Mouse (Mus musculus) right cerebral cortex, adult 18-20 months (tissue): Measurements from ENCODE around the gene Lhx4.

Experiments
- DNase-seq: peaks from one replicate; pipeline ENCODE4 v3.0.0; 2022; ENCODE audit warnings: mixed read lengths

Gene Lhx4

DNA sequence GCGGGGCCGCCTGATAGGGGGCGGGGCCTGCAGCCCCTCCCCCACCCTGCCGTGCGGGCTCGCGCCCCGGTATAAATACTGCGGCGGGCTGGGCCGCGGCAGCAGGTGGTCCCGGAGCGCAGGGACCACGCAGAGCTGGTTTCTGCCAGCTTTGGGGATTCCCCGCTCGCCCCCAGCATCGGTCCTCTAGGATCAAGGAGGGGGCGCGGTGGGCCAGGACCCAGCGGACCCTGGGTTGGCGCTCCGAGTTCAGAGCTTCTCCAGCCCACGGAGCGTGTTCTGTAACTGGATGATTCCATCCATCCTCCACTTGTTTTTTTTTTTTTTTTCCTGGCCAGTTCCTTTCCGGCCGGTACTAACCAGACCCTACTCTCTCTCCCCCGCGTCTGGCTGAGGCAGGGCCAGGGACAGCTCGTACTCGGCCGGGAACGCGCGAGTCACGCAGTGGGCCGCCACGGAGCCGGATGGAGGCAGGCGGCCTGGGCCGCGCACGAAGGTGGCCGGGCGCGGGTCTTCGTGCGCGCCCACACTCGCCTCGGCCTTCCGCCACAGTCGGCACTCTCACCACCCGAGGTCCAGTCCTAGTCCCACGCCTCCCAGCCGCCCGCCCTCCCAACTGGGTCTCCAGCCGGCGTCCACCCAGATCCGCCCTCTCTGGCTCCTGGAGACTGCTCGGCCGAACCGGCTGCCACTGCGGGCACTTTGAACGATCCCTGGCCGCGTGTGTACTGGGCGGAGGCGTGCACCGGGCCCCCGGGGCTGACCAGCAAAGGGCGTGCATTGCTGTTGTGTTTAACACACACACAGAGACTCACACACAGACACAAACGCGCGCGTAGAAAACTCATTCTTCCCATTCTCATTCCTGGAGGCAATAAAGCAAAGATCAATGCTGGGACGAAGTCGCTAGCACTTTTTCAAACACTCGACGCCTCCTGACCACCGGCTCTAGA, 8.8 kb downstream of the Lhx4 start:
- no peak for DNase-seq

DNA sequence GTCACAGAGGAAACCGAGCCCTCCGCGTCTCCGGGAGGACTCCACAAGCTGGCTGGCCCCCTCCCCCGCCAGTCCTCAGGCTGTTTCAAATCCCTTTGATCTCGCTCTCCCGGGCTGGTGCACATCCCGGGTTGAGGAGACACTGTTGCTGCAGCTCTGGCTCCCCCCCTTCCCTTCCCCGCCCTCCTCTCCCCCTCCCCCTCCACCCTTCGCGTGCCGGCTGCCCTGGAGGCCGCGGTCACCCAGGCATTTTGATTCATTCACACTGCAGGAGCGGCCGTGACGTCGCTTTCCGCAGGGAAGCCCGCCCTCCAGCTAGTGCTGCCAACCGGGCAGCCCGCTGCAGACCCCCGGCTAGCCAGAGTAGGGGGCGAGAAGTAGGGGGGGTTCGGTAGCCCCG, 9.5 kb downstream of the Lhx4 start:
- DNase-seq, result no peak

DNA sequence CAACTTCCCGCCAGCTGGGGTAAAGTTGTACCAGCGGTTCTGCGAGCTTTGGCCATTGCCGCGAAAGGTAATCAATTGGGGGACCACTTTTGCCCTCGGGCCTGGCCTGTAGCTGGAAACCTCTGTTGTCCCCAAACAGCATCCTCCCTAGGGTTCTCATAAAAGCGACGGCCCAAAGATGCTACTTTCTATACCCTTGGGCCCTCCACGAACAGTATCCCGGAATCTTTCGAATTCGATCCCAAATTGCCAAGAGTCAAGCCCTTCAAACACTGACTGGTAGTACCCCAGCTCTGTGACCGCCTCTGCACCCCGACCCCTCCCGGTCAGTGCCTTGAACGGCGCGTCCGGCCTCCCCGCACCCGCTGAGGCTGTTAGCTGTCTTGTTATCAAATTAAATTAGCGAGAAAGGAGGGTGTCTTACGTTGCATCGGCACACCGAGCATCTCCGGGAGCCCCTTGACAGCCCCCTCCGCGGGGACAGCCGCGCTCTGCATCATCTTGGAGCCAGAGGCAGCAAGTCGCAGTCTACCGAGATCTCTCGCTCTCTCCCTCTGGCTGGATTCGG, 10.0 kb downstream of the Lhx4 start:
- DNase-seq, result no peak

DNA sequence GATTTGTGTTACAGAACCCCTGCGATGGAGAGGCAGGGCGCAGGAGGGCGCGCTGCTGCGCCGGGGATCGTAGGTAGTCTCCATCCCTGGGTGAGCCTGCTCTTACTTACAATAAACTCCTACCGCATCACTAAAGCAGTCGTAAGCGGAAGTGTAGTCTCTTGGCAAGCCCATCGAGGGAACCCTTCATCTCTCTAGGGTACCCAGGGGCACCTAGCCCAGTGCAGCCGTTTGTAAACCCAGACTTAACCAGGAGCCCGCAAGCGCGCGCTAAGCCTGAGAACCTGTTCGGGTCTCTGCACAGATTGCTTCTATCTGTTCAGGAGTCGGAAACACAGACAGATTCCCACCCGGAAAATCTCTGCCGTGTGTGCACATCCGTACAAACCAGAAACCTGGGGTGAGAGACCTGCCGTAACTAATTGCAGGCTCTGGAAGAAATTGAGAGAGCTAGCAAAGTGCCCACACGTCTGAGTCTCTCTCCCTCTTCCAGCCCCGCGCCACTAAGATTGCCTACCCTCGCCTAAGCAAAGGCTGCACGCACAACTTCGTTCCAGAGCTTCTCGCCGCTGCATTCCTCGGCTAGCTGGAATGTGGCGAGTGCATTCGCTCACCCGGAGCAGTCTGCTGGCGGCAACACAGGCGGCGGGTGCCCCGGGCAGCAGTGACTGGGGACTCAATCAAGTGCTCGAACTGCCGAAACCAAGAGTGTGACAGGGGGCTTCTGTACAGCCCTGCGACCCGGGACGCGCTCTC, 10.7 kb downstream of the Lhx4 start:
- no peak for DNase-seq

DNA sequence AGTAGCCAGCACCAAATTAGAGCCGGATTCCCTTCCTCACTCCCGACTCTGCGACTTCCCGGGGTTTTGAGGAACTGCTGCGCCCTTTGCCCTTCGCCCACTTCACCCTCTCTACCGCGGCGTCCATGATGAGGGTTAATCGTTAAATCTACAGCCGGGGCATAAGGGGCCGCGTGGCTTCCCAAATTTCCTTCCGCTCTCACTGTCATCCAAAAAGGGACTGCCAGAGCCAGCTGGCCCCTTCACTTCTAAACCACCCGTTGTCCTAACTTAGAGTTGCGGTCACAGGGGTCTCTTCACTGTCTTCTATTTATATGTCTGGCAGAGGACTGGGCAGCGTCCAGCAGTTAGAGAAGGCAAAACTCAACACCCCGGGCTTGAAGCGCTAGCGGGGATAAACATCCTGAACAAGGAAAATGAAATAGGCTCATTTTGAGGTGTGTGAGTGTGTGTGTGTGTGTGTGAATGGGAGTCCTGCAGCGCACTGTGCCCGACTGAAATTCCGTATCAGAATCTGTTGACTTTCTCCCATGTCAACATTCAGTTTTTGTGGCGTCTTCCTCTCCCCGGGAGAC, 13.6 kb downstream of the Lhx4 start:
- DNase-seq, result no peak

DNA sequence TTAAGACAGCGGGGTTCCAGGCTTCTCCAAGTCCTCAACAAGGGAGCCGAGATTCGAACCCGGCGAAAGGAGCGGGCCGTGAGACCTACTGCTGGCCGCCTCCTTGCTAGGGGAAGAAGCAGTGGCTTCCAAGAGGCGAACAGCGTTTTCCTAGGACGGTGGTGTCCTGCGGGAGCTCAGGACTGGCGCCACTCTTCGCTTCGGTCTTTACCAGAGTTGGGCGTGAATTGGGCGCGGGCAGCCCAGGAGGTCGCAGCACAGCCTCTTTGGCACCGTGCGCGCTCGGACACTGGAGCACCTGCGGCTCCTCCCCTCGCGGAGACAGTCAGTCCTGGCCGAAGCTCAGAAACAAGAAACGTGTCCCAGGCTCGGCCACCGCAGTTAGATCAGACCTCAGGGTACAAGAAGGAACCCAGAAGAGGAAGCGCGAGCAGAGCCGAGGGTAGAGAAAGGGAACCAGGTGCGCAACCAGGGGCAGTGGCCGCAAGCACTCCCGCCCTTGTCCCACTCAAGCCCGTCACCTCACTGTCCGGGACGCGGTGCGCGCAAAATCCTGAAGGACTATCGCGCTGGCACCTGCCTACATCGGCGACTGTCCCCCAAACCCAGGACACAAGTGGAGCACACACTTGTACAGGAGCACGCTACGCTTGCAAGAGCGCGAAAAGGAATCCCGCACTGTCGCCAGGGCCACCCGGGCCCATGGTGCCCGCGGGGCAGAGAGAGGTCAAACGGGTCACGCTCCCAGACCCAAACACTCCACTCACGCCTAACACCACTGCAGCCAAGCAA, 14.3 kb downstream of the Lhx4 start:
- no peak for DNase-seq

DNA sequence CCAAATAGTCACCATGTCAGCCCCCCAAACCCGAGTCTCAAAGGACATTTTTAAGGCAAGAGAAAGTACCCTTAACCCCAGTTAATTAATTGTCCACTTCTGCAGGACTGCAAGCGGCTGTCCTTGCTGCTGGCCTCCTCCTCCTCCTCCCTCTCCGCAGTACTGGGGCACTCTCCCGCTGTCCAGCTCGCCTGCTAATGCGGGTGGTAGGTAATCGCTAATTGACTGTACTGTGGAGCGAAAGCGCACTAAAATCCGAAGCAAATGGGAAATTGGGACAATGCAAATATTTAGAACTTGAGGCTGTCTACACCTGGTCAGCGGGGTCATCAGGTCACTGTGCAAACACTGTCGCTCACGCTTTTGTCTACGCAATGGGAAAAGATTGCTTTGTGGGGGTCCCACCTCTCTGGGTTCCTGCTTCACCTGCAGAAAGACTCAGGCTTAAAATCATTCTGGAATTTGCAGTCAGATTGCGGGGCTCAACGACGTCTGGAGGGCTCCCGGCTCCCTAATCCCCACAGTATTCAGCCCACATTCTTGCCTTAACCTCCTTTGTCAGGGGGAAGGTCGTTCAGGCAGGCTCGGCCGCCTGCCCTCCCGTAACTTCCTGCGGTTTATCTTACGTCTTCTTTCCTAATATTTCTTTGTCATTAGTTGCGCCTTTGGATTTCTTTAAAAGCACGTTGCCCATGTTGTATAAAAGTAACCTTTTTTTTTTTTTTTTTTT, 15.2 kb downstream of the Lhx4 start:
- no peak for DNase-seq

DNA sequence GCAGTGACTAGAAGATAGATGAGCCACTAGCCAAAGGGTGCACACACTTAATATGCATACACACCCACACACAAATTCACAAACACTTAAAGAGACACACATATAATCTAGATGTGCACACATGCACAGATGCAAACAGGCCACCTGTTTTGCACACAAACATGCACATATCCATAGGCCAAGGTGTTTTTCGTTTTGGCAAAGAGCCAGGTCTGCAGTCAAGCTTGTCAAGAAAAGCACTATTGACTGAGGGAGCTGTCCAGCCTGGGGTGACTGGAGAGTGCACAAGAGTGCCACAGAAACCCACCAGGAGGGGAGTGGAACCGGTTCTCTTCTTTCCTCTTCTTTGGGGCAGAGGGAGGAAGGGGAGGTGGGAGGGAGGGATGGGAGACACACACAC, 20.3 kb downstream of the Lhx4 start:
- no peak for DNase-seq

DNA sequence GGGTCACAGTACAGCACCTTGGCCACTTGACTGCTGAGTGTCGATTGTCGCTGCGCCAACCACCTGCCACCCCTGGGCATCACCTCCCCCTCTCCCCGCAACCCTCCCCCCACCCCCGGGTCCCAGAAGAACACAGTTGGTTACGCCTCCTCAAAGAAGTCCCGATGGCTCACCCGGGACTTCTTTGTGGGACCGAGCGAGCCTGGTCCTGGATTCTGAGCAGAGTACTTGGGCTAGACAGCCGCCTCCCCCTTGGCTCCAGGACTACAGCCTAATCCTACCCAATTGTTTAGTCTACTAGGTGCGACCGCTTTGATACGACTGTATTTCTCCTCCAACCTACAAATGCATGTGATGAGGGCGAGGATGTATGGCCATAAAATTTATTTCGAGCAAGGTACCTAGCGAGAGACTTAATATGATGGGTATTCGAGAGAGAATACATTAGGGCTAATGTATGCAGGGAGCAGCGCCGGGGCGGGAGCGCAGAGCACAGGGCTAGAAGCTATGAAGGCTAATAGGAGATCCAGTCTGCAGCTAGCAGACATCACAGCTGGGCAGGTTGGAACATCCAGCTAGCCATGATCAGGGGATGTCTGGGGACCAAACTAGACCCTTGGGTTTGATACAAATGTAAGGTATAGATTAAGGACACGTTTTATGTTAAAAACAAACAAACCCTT, 22.2 kb downstream of the Lhx4 start:
- no peak for DNase-seq

DNA sequence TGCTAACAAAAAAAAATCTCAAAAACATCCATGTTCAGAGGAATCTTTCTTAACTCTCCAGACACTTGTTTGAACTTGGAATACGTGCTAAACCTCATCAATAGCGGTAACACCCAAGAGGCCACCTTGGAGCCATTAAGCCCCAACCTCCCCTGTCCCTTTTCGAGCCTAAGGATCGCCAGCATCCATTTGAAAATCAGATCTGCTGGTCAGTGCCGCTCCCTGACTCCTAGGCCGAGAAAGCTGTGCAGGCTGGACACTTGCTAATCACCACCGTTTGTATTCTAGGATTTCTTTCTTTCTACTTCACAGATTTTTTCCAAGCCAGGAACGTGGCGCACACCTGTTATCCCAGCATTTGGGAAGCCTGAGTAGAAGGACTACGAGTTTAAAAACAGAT, 23.7 kb downstream of the Lhx4 start:
- DNase-seq, result no peak

DNA sequence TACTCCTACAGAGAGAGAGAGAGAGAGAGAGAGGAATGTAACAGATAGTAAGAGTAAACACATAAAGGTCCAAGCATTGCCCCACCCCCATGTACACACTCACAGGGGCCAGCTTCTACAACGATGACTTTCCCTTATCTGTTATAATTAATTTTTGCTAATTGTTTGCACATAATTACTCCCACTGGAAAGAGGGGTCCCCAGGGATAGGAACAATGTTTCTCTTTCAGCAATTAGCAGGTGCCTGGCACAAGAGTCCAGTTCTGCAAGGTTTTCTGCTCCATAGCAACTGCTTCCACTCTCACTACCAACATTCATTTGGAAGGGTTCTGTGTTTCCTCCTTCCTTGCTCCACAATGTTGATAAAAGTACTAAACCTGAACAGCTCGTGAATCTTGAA, 25.6 kb downstream of the Lhx4 start:
- no peak for DNase-seq

DNA sequence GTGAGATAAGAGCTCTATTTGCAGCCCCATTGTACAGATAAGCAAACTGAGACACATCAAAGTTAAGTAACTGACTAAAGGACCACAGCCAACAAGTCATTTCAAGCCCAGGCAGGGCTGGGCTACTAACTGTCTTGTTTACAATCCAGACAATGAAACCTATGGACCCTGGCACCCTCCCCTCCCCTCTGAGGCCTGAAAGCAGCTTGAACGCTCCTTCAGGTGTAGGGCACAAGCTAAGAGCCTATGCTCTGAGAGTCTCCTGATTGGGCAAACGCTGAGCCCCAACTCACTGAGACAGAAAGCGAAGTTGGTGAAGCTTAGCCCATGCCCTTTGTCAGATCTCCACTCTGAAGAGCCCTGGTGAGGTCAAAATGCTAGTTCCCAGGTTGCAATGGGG, 27.2 kb downstream of the Lhx4 start:
- DNase-seq, result no peak

DNA sequence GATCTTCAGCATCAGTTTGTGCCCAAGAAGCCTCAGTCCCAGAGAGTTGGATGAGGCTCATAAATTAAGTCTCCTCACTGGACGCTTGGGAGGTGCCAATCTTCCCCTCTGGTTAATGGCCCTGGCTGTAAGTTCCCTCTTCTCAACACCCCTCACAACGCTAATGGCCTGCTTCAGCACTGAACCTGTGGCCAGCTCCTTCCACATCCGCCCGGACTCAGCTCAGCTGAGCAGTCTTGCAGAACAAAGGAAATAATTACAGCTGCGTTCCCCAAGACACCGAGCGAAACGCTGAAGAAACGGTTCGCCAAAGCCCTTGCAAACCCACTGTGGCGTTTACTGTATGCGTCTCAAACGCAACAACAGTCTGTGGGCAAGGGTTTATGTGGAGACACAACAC, 29.3 kb downstream of the Lhx4 start:
- no peak for DNase-seq

DNA sequence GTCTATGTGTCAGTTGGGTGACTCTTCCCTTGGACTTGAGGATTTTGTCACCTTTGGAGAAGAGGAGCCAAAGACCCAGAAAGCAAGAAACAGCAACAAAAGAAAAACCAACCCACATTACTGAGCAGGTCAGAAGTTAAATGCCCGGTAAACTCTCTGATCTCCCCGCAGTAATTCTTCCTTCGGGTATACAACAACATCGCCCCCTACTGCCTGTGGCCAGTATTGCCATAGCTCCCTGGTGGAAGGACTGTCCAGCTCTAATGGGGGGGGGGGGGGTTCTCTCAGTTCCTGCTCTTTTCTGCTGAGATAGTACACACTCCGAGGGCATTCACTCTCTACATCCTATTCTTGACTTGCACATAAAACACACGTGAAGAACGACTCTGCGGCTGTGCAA, 30.0 kb downstream of the Lhx4 start:
- DNase-seq, result no peak

DNA sequence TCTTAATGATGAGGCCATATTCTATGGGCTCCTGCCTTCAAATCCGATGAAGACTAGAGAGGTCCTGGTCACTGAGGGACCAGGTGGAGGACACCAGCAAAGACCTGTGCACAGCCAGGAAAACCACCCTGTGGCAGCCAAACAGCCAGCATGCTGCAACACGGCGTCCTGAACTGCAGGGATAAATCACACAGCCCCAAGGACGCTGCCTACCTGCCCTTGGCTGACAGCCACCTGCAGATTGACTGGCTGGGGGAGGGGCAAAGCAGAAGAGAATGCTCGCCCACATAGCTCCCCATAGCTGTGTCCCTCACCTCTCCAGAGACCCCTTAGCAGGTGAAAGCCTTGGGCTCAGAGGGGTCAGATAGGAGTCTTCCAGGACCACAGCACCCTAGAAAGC, 31.5 kb downstream of the Lhx4 start:
- DNase-seq, result no peak

DNA sequence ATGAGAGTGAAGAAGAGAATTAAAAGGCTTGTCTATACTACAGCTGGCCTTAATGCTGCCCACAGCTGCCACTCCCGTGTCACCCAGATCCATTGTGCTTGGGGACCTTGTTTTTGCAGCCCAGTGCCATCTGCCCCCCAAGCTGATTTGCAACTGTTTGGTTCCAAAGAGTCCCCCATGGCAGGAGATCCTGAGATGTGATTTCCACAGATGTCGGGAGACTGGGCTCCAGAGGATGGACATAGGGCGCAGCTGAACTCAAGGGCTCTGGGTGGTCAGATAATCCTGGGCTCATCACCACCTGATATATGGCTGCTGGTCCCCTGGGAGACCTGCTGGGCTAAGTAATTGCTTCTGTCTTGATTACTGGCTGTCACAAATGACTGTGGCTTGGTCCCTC, 32.6 kb downstream of the Lhx4 start:
- no peak for DNase-seq

DNA sequence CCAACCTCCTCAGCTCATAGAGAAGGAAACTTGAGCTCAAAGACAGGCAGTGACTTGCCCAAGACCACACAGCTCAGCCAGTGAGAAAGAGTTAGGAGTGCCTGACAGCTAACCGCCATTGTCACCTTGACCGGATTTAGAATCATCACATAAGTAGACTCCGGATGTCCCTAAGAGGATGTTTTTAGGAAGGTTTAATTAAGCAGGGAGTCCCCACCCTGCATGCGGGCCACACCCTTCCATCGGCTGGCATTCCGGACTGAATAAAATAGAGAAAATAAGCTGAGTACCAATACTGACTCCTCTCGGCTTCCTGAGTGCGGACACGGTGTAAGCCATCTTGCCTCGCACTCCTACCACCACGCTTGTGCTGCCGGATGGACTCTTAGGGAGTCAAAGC, 34.2 kb downstream of the Lhx4 start:
- DNase-seq, result no peak

DNA sequence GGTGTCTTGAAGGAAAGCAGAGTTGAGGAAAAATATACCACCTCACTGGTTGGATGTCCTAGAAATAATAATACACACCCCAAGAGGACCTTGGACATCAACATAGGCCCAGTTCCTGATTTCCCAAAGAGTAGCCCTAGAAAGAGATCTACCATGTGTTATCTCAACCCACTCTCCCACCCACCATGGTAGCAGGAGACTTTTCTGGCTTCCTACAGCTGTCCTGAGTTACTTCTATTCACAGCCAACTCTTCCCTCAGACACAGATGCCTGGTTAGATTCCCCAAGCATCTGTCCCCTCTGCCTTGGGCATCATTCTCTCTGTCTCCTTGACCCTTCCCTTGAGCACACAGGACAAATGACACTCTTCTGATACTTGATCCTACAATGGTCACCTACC, 36.1 kb downstream of the Lhx4 start:
- DNase-seq, result peak; percentile 30

DNA sequence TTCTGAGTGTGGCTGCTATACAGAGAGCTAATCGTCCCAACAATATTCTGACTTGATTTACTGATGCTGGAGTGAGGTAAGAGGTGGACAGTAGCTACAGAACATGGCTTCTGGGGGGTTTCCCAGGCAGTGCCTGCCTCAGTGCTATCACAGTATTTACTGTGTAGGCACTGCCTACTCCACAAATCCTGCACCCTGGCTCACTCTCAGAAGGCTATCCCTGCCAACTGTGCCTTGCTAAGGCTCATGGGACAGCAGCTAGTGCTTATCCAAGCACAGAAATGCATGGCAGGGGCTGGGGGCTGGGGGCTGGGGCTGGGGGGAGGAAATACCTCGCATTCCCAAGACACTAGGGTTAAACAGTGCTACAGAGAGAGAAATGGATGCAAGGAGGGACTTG, 38.2 kb downstream of the Lhx4 start:
- DNase-seq, result peak; percentile 54

DNA sequence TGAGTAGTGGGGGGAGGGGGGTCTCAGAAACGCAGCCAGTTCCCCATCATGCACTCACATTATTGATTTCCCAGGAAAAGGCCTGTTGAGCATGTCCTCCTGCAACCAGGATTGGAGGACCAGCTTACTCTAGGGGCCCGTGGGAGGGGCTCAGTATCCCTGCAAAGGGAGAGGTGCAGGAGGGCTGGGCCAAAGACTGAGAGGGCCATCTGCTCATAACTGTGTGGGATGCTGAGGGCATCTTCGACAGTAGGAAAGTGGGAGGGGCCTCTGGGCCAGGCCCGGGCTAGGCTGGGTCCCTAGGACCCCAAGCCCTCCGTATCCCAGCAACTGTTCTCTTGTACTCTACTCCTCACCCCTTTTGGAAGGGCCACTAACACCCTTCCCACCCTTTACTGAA, 47.3 kb downstream of the Lhx4 start:
- DNase-seq, result no peak

DNA sequence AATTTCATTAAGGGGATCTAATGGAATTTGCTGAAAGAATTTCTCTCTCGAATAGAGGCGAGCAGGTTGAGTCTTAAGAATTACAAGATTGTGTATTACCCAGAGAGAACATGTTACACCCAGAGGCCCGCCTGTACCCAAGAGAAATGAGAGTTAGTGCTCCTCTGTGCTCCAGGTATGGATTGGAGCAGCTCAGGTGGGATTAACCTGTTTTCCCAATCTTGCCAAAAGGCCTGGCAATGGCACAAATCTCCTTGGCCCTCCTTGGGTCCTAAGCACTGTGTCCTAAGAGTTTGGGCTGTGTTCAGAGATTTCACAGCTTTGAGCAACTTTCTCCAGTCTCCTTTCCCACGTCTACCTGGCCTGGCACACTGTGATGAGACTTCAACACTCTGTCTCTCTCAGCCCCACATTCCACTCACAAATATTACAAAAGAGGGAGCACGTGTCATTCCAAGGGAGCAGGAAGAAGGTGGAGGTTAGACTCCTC, 48.2 kb downstream of the Lhx4 start:
- DNase-seq, result no peak
